Mouse (Mus musculus) lung, adult 18-20 months (tissue): Measurements from ENCODE around the gene Rhno1.

Experiments used
- DNase-seq, 2 experiments: peaks; one replicate each; pipeline ENCODE4 v3.0.0; 2022; ENCODE audit warnings: mixed read lengths in 2 of 2

The Rhno1 gene

DNA sequence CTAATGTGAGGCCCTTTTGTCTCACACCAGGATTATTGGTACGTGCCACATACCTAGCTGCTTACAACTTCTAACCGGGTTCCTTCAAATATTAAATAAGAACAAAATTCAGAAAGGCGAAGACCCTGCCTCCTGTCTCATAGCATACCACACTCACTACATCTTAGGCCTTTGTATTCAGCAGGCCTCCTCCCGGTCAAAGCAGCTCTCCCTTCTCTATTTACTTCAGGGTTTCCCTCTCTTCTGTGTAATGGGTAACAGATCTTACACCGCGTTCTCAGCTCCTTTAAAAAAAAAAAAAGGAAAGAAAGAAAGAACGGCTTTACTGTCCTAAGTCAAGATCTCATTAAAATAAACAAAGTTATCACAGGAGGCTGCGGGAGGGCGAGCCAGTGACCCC lies 810 bp downstream of the Rhno1 start:
- DNase-seq = no peak

GRCm38 (mm10) chr6:128358999-128359398 lies 3.7 kb downstream of the Rhno1 start:
- DNase-seq = peak; percentile 44 to 66

GRCm38 (mm10) chr6:128355726-128356416 lies 6.8 kb downstream of the Rhno1 start, which contains the start of gene Tulp3:
Tulp3 (minus strand) TSS chr6:128355851.
- peak; percentile 95 to 96 for DNase-seq

- peak; percentile 15 to 18 for DNase-seq
Measured at GRCm38 (mm10) chr6:128355201-128355681, 7.5 kb downstream of the Rhno1 start.

GRCm38 (mm10) chr6:128354140-128354539 lies 8.6 kb downstream of the Rhno1 start:
- DNase-seq = no peak

- no peak for DNase-seq
Measured at GRCm38 (mm10) chr6:128349711-128350110, 13.0 kb downstream of the Rhno1 start.

- no peak for DNase-seq
Measured at GRCm38 (mm10) chr6:128346782-128347181, 15.9 kb downstream of the Rhno1 start.

DNA sequence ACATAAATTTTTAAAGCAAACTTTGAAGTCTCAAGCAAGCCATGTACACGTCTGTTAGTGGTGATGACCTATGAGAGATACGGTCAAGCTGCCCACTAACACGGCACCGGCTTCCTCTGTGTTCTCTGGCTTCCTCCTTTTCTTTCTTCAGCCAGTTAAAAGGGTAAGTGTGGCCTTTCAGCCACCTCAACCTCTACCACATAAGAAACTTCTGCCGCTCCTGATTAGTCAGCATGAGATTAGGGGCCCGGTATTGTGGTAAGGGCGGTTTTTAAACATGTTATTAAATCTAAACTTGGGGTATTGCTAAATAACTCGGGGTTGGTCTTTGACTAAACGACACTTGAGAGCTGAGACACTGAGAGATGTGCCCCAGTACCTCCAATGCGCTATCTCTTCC lies 17.1 kb downstream of the Rhno1 start:
- no peak for DNase-seq

- no peak for DNase-seq
Measured at GRCm38 (mm10) chr6:128341956-128342723, 20.6 kb downstream of the Rhno1 start.

DNA sequence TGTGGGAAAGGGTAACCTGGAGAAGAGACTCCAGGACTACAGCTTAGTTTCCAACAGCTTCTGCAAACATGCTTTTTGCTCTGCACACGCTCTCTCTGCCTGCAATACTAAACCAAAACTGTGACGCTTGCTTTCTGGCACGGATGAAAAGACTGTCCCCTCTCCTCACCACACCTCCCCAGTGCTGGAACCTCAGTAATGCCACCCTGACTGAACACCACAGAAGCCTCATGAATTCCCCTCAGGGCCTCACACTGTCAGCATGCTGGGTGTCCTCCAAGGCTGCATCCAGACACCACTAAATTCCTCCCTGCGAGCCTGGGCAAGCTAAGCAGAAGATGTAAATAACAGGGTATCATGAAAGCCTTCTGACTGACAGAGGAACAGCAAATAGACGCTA lies 23.8 kb downstream of the Rhno1 start:
- no peak for DNase-seq

DNA sequence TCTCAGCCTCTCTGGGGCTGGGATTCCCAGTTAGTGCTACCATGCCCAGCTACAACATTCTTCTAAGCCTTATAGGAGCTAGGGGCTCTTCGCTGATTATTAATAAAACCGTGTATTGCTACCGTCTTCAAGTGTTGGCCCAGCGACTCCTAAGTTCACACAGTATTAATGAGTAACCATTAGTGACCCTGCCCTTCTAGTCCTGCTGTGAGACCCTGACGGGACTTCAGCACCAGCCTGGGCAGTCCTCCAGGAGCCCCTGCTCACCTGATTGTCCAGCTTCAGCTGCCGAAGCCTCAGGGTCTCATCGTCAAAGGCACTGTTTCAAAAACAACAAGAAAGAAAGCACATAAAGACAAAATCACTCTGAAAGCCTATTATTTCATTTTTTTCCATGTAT lies 25.2 kb downstream of the Rhno1 start:
- DNase-seq = no peak

DNA sequence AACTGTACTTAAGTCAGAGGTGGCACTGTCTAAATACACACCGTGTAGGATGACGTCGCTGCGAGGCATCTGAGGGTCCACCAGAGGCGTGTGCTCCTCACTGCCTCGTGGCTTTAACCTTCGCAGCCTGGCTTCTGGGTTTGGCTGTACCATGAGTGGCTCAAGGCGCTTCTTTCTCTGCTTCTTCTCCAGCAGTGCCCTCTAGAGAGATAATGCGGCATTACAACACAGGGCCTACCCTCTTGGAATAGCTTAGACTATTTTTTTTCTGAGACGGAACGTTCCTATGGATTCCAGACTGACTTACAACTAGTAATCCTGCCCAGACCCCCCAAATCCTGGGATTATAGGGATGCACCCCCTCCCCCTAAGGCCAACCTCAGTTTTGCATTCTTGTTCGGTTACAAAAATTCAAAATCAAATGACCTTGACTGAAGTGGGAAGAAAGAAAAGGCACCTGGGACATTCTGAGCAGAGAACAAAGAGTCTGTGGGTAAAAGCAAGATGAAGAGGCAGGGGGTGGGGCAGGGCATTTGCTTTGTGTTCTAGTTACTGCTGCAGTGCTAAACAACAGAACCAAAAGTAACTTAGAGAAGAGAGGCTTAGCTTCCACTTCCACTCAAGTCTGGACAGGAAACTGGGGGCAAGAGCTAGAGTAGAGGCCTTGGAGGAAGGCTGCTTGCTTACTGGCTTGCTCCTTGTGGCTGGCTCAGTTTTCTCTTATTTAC lies 28.1 kb downstream of the Rhno1 start:
- peak; percentile 68 to 77 for DNase-seq

DNA sequence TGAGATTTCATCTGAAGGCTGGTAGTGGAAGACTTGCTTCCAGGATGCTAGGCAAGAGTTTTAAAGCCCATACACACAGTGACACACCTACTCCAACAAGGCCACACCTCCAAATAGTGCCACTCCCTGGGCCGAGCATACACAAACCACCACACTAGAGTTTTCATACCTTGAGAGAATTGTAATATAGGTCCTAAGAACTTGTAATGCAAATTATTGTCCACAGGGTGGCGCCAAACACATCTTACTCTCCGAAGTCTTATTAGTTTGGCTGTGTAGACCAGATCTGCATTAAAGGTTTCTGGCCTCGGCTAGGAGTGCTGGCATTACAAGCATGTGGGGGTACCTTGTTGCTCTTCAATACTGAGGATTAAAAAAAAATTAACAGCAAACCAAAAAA lies 44.4 kb downstream of the Rhno1 start:
- peak; percentile 23 to 54 for DNase-seq

DNA sequence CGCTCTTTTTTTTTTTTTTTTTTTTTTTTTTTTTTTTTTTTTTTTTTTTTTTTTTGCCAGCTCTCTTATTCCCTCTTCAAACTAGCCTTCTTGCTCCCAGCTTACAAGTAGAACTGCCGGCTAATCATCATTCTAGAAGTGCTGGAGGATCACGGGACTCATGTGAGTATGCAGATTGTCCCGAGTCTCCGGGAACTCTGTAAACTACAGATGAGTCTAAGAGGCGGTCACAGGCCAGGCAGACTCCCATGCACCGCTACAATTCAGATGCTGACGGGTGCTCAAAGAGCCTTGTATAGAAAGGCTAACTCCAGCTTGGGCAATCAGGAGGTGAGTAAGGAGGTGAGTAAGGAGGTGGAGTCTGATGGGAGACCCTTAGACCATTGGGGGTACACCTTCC lies 47.1 kb downstream of the Rhno1 start:
- DNase-seq = no peak

- no peak for DNase-seq
Measured at GRCm38 (mm10) chr6:128314796-128315195, 47.9 kb downstream of the Rhno1 start.

DNA sequence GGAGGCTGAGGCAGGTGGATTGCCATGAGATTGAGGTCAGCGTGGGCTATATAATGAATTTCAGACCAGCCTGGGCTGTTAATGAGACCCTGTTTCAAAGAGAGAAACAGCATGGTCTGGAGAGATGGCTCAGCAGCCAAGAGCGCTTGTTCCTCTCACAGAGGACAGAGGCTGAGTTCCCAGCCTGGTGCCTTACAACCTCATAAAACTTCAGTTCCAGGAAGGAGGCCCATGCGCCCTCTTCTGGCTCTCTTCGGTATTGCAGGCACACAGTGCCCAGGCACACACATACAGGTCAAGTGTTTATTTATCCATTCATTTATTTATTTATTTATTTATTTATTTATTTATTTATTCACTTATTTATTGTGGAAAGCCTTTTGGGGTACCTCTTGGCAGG lies 54.4 kb downstream of the Rhno1 start:
- DNase-seq = peak; percentile 66 to 67
